Mouse (Mus musculus) midbrain, embryonic 15.5 days (tissue): Measurements from ENCODE around the gene Hpse. TPM values are rescaled to one million over a fixed set of nuclear protein-coding genes. Genes with fewer than 3 reads are reported as not detected.

Experiments used
- ATAC-seq: fragments of 200-750 bp; cut with Nextera tagmentation; replicated peaks from 2 replicates; pipeline ENCODE4 v1.8.0; 2017; ENCODE audit warnings: moderate TSS enrichment
- H3K27ac ChIP-seq: fragments of 300-500 bp; sonication (generic); 2 replicates; pipeline ENCODE4 v1.5.1; 2015; ENCODE audit warnings: mild to moderate bottlenecking, inconsistent platforms
- H3K27me3 ChIP-seq: fragments of 300-500 bp; sonication (generic); replicated peaks from 2 replicates; pipeline ENCODE4 v1.6.1; 2015; ENCODE audit warnings: inconsistent platforms
- H3K36me3 ChIP-seq: fragments of 300-500 bp; sonication (generic); replicated peaks from 2 replicates; pipeline ENCODE4 v1.6.1; 2015; ENCODE audit warnings: inconsistent platforms
- H3K4me1 ChIP-seq: fragments of 300-500 bp; sonication (generic); 2 replicates; pipeline ENCODE4 v1.6.1; 2015; ENCODE audit warnings: inconsistent platforms
- H3K4me2 ChIP-seq: fragments of 300-500 bp; sonication (generic); 2 replicates; pipeline ENCODE4 v1.6.1; 2015; ENCODE audit warnings: inconsistent platforms, mild to moderate bottlenecking, moderate library complexity
- H3K4me3 ChIP-seq: fragments of 300-500 bp; sonication (generic); 2 replicates; pipeline ENCODE4 v1.5.1; 2015; ENCODE audit warnings: mild to moderate bottlenecking, inconsistent platforms
- H3K9ac ChIP-seq: fragments of 300-500 bp; sonication (generic); 2 replicates; pipeline ENCODE4 v1.6.1; 2015; ENCODE audit warnings: mild to moderate bottlenecking, inconsistent platforms
- H3K9me3 ChIP-seq: fragments of 300-500 bp; sonication (generic); 2 replicates; pipeline ENCODE4 v1.6.1; 2016; ENCODE audit warnings: inconsistent platforms
- WGBS: fragments of 180-500 bp; shearing (Covaris S2); methylation state at CpG from one replicate; pipeline ENCODE4 v1.1.7; 2015; ENCODE audit warnings: mixed read lengths; 5-methylcytosine and 5-hydroxymethylcytosine counted together
- polyA plus RNA-seq: library from polyadenylated mRNA; unstranded; fragments of >200 nt; fragmentation: Nextera tagmentation; extraction: Ambion mirVana; gene quantifications from 2 replicates; pipeline ENCODE4 v1.2.1, GENCODE M21; 2015

Hpse gene
- polyA plus RNA-seq, 1 experiment from 2014 or later: 0.09 TPM

DNA sequence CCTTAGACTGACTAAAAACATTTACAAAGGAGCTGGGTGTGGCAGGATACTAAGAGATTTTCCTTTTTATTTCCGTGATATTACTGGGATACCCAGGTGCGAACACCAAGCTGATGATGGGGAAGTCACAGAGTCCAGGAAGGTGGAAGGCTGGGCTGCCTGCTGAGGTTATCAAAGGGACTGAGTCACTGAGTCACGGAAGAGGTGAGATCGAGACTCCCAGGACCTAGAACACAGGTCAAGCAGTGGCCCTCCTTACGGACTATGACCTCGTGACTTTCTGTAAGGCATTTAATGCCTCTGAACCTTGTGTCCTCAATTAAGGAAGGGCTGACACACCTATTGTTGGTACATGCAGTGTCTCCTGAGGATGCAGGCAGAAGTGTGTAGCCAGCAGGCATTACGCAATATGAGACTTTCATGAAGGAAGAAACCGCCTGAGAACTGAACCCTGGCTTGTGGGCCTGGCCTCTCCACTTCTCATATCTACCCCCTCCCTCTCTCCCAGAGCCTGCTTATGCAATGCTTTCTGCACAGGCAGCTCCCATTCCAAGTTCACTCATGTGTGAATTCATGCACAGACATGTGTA lies 86.9 kb downstream of the Hpse start:
- 89% methylated on average over 8 of the region's 8 CpGs for WGBS
- Histone ChIP-seq H3K4me1 (no peaks in the 10 kb centered on the region), H3K27me3 (no peaks in the 10 kb centered on the region), H3K27ac (no peak overlapping the region), H3K36me3 (no peaks in the 10 kb centered on the region), H3K9ac (no peak overlapping the region), H3K4me3 (no peak overlapping the region), H3K9me3 (no peaks in the 10 kb centered on the region), H3K4me2 (no peak overlapping the region)
- ATAC-seq: no peak

Other genes with a start within 250 kb of the Hpse start
- 7.1 and 8.2 TPM in 2 replicates for gene Lin54, start 219.1 kb downstream of the Hpse start, polyA plus RNA-seq
- gene Cops4, start 201.4 kb downstream of the Hpse start, polyA plus RNA-seq: 170 and 172 TPM in 2 replicates
- gene Plac8, start 147.5 kb downstream of the Hpse start, polyA plus RNA-seq: 0.49 and 0.71 TPM in 2 replicates
- 48.4 and 49.2 TPM in 2 replicates for gene Coq2, start 44.6 kb downstream of the Hpse start, polyA plus RNA-seq
- gene Helq, start 78.9 kb upstream of the Hpse start, polyA plus RNA-seq: 22.2 and 22.6 TPM in 2 replicates
- gene Mrps18c, start 78.9 kb upstream of the Hpse start, polyA plus RNA-seq: 140 and 144 TPM in 2 replicates
- gene Abraxas1, start 101.2 kb upstream of the Hpse start, polyA plus RNA-seq: 12.8 and 13.2 TPM in 2 replicates
- gene Gpat3, start 126.0 kb upstream of the Hpse start, polyA plus RNA-seq: 0.36 and 0.41 TPM in 2 replicates